Mouse (Mus musculus): ENCODE measurements around the gene Poln.

Poln gene

DNA sequence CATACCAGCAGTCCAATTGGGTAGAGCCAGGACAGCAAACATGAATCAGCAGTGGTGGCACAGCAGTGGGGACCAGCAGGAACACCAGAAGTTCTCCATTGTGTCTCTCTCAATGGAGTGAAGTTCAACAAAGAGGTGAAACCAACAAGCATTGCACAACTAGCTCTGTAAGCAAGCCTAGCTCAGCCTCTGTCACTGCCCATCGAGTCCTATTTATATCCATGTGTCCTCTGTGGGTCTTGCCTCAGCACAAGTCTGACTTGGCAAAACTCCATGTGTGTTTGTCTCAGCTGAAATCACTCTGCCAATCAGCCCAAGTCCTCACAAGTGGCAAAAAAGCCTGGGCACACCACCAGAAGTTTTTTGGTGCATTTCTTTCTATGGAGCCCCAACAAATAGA lies 63.6 kb downstream of the Poln start:
- DNase-seq (ENCODE audit: low spot score): no peak

DNA sequence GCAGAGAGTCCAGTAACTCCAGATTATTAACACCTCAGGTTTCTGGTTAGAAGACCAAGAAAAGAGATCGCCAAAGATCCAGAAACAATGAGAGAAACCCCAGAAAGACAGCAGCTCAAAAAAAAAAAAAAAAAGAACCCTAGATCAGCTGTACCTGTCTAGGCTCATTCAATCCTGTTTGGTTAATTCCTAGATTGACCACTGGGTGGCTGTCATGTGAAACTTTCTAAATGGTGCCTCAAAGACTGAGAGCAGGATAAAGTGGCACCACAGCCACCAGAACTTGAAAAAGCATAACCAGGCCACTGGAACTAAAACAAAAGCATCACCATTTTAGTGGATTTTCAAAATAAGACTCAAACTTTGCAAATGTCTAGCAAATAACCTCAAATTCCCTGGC lies 71.9 kb downstream of the Poln start:
- peak; percentile 5 for DNase-seq (ENCODE audit: low spot score)

DNA sequence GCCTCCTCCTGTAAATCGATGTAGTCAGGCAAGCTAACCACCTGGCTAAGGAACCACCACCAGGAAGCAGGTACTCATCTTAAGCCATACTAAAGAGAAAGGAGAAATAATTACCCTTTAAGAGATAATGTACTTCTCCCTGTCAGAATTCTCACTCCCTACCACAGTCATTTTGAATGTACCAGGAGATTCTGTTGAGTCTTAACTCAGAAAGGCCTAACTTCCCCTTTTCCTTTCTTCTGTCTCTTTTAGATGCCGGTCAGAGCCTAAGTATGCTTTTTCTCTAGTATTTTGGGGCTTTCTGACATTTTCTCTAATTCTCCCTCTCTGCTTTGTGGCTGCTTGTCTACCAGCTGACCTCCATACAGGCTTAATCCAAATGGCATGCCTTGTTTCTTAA lies 76.2 kb downstream of the Poln start:
- DNase-seq (ENCODE audit: low spot score): no peak

DNA sequence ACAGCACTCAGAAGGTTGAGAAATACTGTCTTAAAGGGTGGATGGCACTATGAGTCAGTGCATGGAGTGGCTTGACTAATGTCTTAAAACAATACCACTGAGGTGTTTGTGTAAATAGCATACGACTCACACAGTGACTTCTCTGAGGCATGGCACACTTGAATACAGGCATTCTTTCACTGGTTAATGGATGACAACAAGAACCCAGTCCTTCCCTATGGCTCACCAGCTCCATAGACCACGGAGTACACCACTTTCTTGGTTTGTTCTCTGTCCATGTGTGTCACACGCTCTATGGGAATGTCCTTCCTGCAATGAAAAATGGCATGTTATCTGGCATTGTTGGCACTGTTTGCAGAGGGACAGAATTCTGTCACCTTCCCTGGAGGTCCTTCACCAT lies 136.7 kb downstream of the Poln start:
- DNase-seq (ENCODE audit: low spot score): no peak

DNA sequence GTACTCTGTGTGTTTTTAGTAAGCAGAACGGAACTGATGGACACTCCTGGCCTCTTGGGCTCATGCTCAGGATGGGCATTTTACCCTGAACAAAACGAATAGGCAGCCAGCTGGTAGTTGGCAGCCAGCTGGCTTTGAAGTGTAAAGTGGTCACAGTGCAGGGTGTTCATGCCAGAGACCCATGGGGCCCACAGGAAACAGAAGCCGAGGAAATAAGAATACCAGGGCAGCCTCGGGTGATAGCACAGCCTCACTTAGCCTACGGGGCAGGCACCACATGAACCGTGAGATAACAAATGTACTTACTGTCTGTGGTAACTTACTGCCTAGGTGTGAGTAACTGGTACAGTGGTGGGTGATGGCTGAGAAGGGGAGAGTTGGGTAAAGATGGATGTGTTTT lies 138.2 kb downstream of the Poln start:
- DNase-seq (ENCODE audit: low spot score): no peak

DNA sequence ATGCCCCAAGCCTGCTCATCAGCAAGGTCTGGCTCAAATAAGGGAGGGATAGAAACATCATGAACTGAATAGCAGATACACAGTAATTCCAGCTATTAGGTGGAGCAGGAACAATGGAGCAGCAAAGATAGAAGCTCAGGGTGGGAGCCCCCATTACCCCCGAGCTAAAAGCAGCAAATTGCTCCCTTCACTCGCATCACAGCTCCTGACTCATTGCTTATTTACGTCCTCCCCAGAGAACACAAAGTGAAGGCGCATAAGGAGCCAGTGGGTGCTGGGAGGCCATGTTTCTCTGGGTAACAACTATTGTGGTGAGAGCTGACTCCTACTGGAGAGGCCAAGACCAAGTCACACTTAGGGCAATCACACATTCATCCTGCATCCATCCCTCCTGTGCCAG lies 139.1 kb downstream of the Poln start:
- no peak for DNase-seq (ENCODE audit: low spot score)

DNA sequence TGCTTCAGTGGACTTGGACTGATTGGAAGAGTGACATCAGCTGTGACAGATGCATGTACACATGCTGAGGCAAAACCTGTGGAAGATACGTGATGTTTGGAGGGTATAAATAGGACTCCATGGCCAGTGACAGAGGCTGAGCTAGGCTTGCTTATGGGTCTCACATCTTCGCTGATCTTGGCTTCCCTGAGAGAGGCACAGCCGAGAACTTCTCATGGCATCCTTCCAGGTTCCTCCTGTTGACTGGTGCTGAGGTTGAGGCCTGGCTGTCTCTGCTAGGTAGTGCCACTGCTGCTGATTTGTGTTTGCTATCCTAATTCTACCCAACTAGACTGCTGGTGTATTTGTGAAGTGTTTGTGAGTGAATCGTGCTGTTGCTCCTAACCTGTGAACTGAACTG lies 150.3 kb downstream of the Poln start:
- DNase-seq (ENCODE audit: low spot score): no peak

DNA sequence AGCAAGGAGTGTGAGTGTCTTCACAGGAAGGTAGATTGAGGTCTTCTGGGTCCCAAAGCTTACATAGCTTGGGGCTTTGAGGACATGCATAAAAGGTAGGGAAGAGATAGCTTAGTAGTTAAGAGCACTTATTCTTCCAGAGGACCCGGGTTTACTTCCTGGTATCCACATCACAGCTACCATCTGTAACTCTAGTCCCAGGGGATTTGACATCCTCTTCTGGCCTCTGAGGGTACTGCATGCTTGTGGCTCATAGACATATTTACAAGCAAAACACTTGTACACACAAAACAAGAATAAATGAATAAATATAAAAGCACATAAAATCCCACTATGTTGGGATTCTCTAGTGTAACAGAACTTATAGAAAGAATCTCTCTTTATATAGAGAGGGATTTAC lies 154.6 kb downstream of the Poln start:
- no peak for DNase-seq (ENCODE audit: low spot score)

DNA sequence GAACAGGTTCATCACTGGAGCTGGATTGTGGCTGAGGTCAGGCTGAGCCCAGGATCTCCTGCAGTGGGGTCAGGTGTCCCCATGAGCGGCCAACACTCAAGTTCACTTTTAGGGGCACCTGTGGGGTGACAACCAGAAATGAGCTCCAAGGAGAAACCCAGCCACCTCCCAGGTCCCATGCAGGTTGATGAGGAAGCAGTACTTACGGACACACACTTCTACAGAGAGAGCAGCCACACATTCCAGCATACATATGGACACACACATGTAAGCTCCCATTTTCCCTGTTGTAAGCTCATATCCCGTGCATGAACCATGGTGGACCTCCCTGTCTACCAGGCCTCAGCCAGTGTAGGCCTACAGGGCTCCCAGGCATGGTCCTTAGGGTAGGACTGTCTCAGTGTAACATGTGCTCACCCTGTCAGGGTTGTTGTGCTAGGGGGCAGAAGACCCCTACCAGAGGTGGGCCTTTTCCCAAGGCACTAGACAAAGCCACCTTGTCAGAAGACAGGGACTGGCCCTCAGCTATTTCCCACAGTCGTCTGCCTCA lies 161.8 kb downstream of the Poln start:
- DNase-seq (ENCODE audit: low spot score): no peak

DNA sequence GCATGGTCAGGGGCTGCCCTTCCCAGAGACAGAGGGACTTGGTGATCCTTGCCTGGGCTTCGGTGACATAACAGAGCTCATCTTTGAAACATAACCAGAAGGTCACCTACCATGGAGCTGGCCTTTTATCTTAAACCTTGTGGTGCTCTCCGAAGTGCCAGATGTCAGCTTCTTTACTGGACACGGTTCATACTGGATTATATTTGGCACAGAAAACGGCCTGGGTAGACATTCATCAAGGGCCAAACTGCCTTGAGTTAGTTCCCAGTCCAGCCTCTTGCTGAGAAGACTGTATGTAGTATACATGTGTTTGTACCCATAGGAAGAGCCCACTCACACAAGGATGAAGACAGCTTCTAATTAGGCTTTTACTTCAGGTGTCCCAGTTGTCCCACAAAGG lies 162.4 kb downstream of the Poln start:
- DNase-seq (ENCODE audit: low spot score): no peak

DNA sequence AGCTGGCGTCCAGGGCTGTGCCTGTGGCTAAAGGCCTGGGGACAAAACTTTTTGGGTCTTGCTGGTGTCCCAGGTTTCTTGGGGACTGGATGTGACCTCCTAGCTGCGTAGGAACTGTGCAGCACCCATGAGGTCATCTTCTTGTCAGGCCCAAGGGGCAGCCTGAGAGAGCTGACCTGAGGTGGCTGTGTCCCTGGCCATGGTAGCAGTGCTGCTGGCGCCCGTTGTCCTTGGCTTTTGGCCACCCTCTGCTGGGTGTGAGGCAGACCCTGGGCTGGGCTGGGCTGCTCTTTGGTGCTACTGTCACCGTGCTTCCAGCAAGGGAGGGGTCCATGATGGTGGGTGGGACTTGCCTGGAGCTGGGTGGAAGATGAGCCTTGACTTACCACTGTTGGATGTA lies 164.6 kb downstream of the Poln start:
- no peak for DNase-seq (ENCODE audit: low spot score)

DNA sequence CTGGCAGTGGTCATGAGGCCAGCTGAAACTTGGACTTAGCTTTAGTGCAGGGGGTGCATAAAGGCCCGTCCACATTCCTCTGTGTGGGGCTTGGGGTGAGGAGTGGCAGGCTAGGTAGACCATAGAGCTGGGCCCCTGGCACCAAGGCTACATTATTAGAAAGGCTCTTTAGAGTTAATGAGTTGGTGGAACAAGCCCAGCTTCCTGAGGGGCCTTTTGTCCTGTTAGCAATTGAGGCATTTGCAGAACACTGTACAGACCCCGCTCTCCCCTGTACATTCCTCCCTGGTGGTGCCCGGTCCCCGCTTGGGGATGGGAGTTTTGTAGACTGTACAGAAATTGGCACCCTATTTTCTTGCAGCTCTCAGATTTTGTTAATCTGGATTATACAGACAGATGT lies 166.6 kb downstream of the Poln start:
- no peak for DNase-seq (ENCODE audit: low spot score)

DNA sequence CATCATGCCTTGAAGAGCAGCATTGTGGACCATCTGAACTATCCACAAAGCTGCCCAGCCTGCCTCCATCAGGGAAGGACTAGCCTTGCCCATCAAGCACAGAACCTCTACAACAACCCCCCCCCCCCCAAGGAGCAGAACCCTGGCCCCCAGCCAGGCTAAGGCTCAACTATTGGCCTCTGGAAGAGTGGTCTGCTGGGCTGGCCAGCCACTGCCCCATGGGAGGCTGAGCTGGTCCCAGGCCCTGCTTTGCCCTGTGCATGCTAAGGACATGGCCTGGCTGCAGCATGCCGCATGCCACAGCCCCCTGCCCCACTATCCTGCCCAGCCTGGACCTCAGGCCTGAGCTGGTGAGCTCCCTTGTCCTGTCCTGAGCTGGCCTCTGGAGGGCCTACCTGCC lies 167.8 kb downstream of the Poln start:
- DNase-seq (ENCODE audit: low spot score): no peak

DNA sequence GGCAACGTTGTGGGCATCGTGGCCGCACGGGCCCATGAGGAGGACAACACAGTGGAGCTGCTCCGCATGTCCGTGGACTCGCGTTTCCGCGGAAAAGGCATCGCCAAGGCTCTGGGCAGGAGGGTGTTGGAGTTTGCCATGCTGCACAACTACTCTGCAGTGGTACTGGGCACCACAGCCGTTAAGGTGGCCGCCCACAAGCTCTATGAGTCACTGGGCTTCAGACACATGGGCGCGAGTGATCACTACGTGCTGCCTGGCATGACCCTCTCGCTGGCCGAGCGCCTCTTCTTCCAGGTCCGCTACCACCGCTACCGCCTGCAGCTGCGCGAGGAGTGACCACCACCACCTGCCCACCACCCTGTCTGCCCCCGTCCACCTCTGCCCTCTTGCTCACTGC lies 168.4 kb downstream of the Poln start:
- DNase-seq (ENCODE audit: low spot score): no peak

DNA sequence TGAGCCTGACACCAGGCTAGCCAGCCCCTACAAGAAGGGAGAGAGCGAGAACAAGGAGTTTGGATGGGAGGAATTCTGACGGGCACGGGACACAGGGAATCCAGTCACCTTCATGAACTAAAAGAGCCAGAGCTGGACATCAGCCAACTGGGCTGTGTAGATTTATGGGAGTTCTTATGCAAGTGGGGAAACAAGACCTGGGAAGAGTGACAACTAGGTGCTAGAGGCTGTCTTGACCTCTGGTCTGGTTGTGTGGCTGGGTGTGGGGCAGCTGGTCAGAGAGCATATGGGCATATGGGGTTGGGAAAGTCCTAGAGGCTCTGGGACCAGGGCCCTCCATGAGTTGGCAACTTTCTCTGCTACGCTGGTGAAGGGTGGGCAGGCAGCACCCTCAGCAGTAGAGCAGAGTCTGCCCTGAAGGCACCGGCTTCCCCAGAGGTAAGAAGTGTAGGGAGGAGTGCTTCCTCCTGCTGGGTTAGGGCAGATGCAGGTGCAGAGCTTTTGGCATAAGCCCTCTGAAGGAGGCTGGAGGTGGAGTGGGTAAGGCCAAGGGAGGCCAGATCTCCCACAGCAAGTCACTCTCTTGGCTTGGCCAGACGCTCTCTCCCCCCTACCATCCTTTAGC lies 169.7 kb downstream of the Poln start:
- no peak for DNase-seq (ENCODE audit: low spot score)

DNA sequence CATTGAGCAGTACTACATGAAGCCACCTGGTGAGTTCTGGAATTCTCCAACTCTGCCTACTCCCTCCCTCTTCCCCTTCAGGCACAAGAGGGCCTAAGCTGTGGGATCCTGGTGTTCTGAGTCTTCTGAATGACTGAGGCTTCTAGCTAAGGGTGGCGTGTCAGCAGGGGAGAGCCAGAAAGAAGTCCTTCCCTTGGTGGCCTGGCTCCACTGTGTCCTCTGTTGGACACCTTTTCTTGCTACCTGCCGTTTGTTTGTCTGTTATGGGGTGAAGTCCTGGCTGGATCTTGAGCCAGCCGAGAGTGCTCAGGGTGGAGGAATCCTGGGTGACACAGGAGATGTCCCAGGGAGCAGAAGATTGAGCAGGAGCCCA lies 170.8 kb downstream of the Poln start:
- no peak for DNase-seq (ENCODE audit: low spot score)

DNA sequence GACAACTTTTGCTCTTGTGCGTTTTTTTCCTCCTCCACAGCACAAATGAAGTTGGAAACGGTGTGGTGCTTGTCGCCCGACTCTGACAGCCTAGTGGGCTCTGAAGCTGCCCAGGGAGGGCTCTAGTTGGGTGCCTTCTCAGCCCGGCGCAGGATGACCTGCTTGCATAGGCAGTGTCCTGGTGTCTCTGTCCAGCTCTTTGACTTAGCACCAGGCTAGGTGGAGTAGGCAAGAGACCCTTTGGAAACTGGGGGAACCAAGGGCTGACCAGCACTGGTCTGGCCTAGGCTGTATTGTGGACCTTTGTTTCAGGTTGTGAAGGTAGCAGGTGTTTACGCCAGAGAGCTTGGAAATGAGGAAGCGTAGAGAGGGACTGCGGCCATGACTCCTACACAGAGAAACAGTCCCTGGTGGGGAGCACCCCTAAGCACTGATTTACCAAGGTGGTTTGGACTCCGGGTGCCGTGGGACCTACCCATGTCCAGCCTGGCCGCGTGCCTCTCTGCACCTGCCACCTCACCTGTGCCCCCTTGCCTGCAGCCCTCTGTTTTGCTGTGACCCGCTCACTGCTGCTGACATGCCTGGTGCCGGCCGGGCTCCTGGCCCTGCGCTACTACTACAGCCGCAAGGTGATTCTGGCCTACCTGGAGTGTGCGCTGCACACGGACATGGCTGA lies 171.3 kb downstream of the Poln start:
- no peak for DNase-seq (ENCODE audit: low spot score)

DNA sequence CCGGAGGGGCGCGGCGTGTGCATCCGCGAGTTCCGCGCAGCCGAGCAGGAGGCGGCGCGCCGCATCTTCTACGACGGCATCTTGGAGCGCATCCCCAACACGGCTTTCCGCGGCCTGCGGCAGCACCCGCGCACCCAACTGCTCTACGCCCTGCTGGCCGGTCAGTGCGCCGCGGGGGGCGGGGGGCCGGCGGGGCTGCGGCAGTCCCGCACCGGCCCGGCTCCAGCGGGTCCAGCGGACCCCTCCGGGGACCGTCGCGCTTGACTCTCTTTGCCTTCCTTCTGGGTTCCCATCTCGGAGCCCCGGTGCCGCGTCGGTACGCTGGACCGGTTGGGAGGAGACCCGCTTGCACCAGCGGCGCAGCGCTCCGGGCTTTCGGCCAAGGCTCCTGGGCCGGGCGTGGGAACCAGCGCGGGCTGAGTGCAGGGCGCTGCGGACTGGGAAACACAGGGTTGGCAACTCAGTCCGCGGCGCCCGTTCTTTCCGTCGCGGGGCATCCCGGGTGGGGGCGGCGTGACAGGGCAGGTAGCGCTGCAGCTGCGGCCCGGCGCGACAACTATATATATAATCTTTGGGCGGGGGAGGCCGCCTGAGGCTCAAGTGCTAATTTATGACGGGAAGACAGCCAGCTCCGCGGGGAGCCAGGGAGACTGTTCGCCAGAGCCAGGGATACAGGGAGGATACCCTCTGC lies 172.1 kb downstream of the Poln start:
- no peak for DNase-seq (ENCODE audit: low spot score)

DNA sequence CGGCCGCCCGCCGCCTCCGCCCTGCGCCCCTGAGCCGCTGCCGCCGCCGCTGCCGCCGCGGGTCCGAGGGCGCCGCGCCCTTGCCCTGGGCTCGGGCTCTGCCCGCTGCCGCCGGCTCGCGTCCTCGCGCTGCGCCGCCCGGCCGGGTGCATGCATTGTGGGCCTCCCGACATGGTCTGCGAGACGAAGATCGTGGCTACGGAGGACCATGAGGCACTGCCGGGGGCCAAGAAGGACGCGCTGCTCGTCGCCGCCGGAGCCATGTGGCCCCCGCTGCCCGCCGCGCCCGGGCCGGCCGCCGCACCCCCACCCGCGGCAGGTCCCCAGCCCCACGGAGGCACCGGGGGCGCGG lies 172.6 kb downstream of the Poln start:
- no peak for DNase-seq (ENCODE audit: low spot score)

DNA sequence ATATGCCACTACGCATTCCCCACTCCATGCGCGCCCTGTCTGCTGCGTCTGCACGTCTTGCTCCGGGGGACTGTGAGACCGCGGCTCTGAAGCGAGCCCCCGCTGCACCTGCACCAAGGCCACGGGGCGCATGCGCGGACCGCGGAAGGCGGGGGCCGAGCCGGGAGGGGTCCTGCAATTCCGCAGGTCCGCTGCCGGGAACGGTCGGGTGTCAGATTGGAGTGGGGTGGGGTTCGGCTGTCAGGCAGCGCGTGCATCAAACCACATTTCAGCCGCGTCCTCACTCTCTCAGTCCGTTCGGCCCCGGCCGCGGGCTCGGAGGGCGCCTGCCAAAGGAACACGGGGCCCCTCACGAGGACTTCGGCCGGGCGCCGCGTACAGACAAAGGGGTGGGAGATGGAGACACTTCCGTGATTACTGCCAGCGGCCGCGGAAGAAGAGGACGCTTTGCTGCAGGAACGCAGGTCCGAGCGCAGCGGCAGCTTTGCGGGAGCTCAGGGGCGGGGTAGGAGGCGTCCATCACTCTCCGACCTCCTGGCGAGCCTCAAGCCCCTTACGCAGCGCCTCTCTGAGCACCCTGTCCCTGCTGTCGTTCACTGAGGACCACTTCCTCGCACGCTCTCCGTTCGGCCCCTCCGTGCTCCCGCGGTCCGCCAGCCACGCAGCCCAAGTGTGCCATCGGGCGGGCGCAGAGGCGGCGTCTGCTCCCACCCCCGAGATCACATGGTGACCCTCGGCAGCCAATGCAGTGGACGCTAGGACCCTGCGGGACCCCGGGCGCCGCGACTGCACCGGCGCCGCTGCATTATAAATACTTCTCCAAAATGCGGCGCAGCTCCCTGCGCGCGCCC lies 173.2 kb downstream of the Poln start, which contains the start of gene Nat8l:
Nat8l (plus strand) TSS at position 142 of the 851 bp plus-strand sequence.
- peak; percentile 72 for DNase-seq (ENCODE audit: low spot score)

DNA sequence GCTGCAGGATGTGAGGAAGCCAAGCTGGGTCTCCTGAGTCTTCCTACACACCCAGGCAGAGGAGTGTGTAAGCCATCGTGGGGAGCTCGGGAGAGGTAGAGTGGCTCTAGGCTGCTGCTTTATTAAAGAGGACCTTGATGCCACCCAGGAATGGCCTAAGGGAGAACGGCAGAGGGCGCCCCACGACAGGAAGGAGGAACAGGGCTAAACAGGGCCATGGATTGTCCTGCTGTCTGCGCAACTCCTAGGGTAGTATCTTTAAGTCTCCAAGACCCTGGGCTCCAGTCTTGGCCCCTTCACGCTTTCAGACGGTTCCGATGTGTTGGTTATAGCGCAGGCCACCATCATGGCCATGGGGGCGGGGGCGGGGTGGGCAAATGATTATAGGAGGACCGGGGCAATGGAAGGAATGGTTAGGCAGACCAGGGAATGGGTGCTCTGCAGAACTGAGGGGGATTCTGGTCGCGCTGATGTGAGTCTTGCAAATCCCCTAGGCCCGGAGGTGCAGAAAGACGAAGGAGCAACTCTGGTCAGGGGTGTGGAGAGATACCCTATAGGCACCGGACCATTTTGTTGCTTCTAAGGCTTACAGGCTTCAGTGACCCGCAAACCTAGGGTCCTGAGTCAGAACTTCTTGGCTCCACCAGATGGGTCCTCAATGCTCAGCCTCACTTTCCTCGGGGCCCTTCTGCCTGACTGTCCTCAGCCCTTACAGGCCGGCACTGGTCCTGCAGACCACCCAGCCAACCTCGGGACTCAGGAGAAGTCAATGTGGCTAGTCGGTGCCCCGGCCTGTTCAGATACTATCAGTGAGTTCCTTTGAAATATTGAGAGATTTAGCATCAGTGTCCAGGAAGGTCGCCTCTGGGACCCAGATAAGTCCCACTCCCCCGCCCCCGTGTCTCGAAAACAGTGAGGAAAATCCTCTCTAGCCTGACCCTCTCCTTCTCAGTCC lies 174.3 kb downstream of the Poln start:
- DNase-seq (ENCODE audit: low spot score): no peak

Data from yolk sac, embryonic 10.5 days (tissue).